Mouse (Mus musculus): Measurements from ENCODE around the gene Ppp1r12c. TPM values are rescaled to one million over a fixed set of nuclear protein-coding genes. Genes with fewer than 3 reads are reported as not detected.

Ppp1r12c gene
- total and polyA plus RNA-seq, 3 experiments: 55.8 to 103 (median 71.0) TPM

- no peak overlapping the region for H3K27ac ChIP-seq (ENCODE audit: insufficient read depth, low read depth)
- peaks cover 3 to 12% of the 10 kb centered on the region in 2 experiments for H3K4me1 ChIP-seq (ENCODE audit: control insufficient read depth in 1 of 2, insufficient read depth in 2 of 2)
- no peaks in the 10 kb centered on the region for H3K79me2 ChIP-seq (replicated peaks; ENCODE audit: control insufficient read depth, extremely low read depth, insufficient read depth, poor library complexity, severe bottlenecking)
- H3K4me3 ChIP-seq (replicated peaks in 1 of 3; ENCODE audit: low read depth in 2 of 3, low read length in 2 of 3, poor library complexity in 1 of 3): no peak overlapping the region
- H3K36me3 ChIP-seq (replicated peaks in 1 of 2; ENCODE audit: control insufficient read depth in 1 of 2, insufficient read depth in 1 of 2, low read length in 1 of 2): no peaks in the 10 kb centered on the region
- no peak overlapping the region for H3K9ac ChIP-seq (ENCODE audit: insufficient read depth, low read depth)
- no peak overlapping the region for H3K4me2 ChIP-seq (ENCODE audit: insufficient read depth, low read depth, poor library complexity, severe bottlenecking)
- H3K9me3 ChIP-seq (replicated peaks; ENCODE audit: low read length): no peaks in the 10 kb centered on the region
- no peaks in the 10 kb centered on the region for H3K27me3 ChIP-seq (replicated peaks)
- DNase-seq (ENCODE audit: extremely low read depth): no peak
- in situ Hi-C loops (cut with MboI; ENCODE audit: low pct_ligation_motif_present, low pct_unique_long_range_greater_than_20kb, low sequenced_read_pairs): no loop called here
- dilution Hi-C loops (cut with MboI; ENCODE audit: extremely low pct_ligation_motif_present, extremely low pct_unique_long_range_greater_than_20kb, low sequenced_read_pairs): no loop called here
- TF ChIP-seq MEF2A (IDR thresholded peaks at IDR 0.05; ENCODE audit: borderline replicate concordance, low read depth, low read length) (no peak), NRF1 (IDR thresholded peaks at IDR 0.05; ENCODE audit: low read depth, low read length) (no peak), IRF4 (IDR thresholded peaks at IDR 0.05; ENCODE audit: low read depth, low read length) (no peak), MYC (IDR thresholded peaks at IDR 0.05; ENCODE audit: low read depth, low read length) (no peak), USF2 (conservative IDR thresholded peaks at IDR 0.05; ENCODE audit: low read depth, low read length) (no peak), UBTF (IDR thresholded peaks at IDR 0.05; ENCODE audit: low read depth, low read length) (no peak), SMC3 (IDR thresholded peaks at IDR 0.05; ENCODE audit: low read depth, low read length) (no peak), ZKSCAN1 (IDR thresholded peaks at IDR 0.05; ENCODE audit: borderline replicate concordance, low read depth, low read length) (no peak), MAX (IDR thresholded peaks at IDR 0.05; ENCODE audit: low read length) (no peak), KAT2A (IDR thresholded peaks at IDR 0.05; ENCODE audit: insufficient replicate concordance, low read length) (no peak), ZC3H11A (IDR thresholded peaks at IDR 0.05; ENCODE audit: low read depth, low read length) (no peak), JUND (conservative IDR thresholded peaks at IDR 0.05; ENCODE audit: low read depth, low read length) (no peak), ELF1 (IDR thresholded peaks at IDR 0.05; ENCODE audit: low read depth, low read length) (no peak), ZNF384 (IDR thresholded peaks at IDR 0.05; ENCODE audit: low read depth, low read length) (no peak), RAD21 (IDR thresholded peaks at IDR 0.05; ENCODE audit: low read depth, low read length) (no peak), MAZ (IDR thresholded peaks at IDR 0.05; ENCODE audit: low read depth, low read length) (no peak), EP300 (IDR thresholded peaks at IDR 0.05; ENCODE audit: low read length) (no peak), PAX5 (IDR thresholded peaks at IDR 0.05; ENCODE audit: low read length) (no peak), BHLHE40 (IDR thresholded peaks at IDR 0.05; ENCODE audit: low read depth, low read length) (no peak), CHD1 (IDR thresholded peaks at IDR 0.05; ENCODE audit: low read depth, low read length) (no peak)
These were observed 20.8 kb upstream of the Ppp1r12c start for GRCm38 (mm10) chr7:4522292-4522691.

GRCm38 (mm10) chr7:4521231-4522003 lies 19.9 kb upstream of the Ppp1r12c start:
- Histone ChIP-seq H3K4me3 (replicated peaks in 1 of 3; ENCODE audit: low read depth in 2 of 3, low read length in 2 of 3, poor library complexity in 1 of 3) (no peak overlapping the region), H3K4me1 (ENCODE audit: control insufficient read depth in 1 of 2, insufficient read depth in 2 of 2) (peaks cover 5 to 14% of the 10 kb centered on the region in 2 experiments; a peak in 3 of 4 replicates), H3K4me2 (ENCODE audit: insufficient read depth, low read depth, poor library complexity, severe bottlenecking) (no peak overlapping the region)

More at GRCm38 (mm10) chr7:4521231-4522003, 19.9 kb upstream of the Ppp1r12c start:
- TF ChIP-seq TBP (conservative IDR thresholded peaks at IDR 0.05; ENCODE audit: low read depth, low read length) (no peak), CTCF (conservative IDR thresholded peaks at IDR 0.05 in 1 of 2, IDR thresholded peaks at IDR 0.05 in 1 of 2; ENCODE audit: low read depth in 2 of 2, low read length in 2 of 2) (peak in 1 of 2 experiments; percentile 6; a peak in 1 of 4 replicates)
- in situ Hi-C loops (cut with MboI; ENCODE audit: low pct_ligation_motif_present, low pct_unique_long_range_greater_than_20kb, low sequenced_read_pairs): no loop called here
- Histone ChIP-seq H3K27me3 (replicated peaks) (no peaks in the 10 kb centered on the region), H3K9ac (ENCODE audit: insufficient read depth, low read depth) (no peak overlapping the region), H3K9me3 (replicated peaks; ENCODE audit: low read length) (no peaks in the 10 kb centered on the region), H3K79me2 (replicated peaks; ENCODE audit: control insufficient read depth, extremely low read depth, insufficient read depth, poor library complexity, severe bottlenecking) (no peaks in the 10 kb centered on the region), H3K27ac (ENCODE audit: insufficient read depth, low read depth) (no peak overlapping the region), H3K36me3 (replicated peaks in 1 of 2; ENCODE audit: control insufficient read depth in 1 of 2, insufficient read depth in 1 of 2, low read length in 1 of 2) (no peaks in the 10 kb centered on the region)
- no peak for DNase-seq (ENCODE audit: extremely low read depth)
- dilution Hi-C loops (cut with MboI; ENCODE audit: extremely low pct_ligation_motif_present, extremely low pct_unique_long_range_greater_than_20kb, low sequenced_read_pairs): no loop called here
